Mouse (Mus musculus) hindbrain, postnatal 0 days (tissue): ENCODE measurements around the gene Ubap1l. TPM values are rescaled to one million over a fixed set of nuclear protein-coding genes. Genes with fewer than 3 reads are reported as not detected.

Source experiments
- ATAC-seq: fragments of 200-750 bp; cut with Nextera tagmentation; 2 replicates; pipeline ENCODE4 v1.8.0; 2017; ENCODE audit warnings: mild to moderate bottlenecking, moderate TSS enrichment, moderate library complexity
- DNase-seq: peaks from one replicate; pipeline ENCODE4 v3.0.0-alpha.2; 2015; ENCODE audit warnings: low spot score
- H3K27ac ChIP-seq: fragments of 300-500 bp; sonication (generic); 2 replicates; pipeline ENCODE4 v1.5.1; 2014; ENCODE audit warnings: mild to moderate bottlenecking
- H3K27me3 ChIP-seq: fragments of 300-500 bp; sonication (generic); 2 replicates; pipeline ENCODE4 v1.6.1; 2014; ENCODE audit warnings: low read length, mixed read lengths; ENCODE audit not compliant: insufficient read depth
- H3K36me3 ChIP-seq: fragments of 300-500 bp; sonication (generic); 2 replicates; pipeline ENCODE4 v1.6.1; 2014; ENCODE audit warnings: low read length, mixed read lengths; ENCODE audit not compliant: insufficient read depth
- H3K4me1 ChIP-seq: fragments of 300-500 bp; sonication (generic); 2 replicates; pipeline ENCODE4 v1.6.1; 2014; ENCODE audit warnings: antibody characterized with exemption, low read length, mixed read lengths; ENCODE audit not compliant: insufficient read depth
- H3K4me2 ChIP-seq: fragments of 300-500 bp; sonication (generic); 2 replicates; pipeline ENCODE4 v1.6.1; 2014; ENCODE audit warnings: low read depth, mild to moderate bottlenecking, low read length, moderate library complexity, mixed read lengths
- H3K4me3 ChIP-seq: fragments of 300-500 bp; sonication (generic); 2 replicates; pipeline ENCODE4 v1.5.1; 2014; ENCODE audit warnings: low read length
- H3K9ac ChIP-seq: fragments of 300-500 bp; sonication (generic); replicated peaks from 2 replicates; pipeline ENCODE4 v1.6.1; 2014; ENCODE audit warnings: mild to moderate bottlenecking, low read length, moderate library complexity, mixed read lengths
- H3K9me3 ChIP-seq: fragments of 300-500 bp; sonication (generic); 2 replicates; pipeline ENCODE4 v1.6.1; 2016; ENCODE audit warnings: low read length, mixed read lengths
- CTCF ChIP-seq: IDR thresholded peaks from 2 replicates; pipeline ENCODE4 v1.5.1; 2016; ENCODE audit warnings: antibody characterized with exemption, control low read depth, low read depth
- WGBS: fragments of 180-500 bp; shearing (Covaris S2); extraction: QIAGEN DNeasy Blood & Tissue Kit; methylation state at CpG from one replicate; pipeline ENCODE4 v1.1.7; 2014; 5-methylcytosine and 5-hydroxymethylcytosine counted together
- polyA plus RNA-seq: library from polyadenylated mRNA; unstranded; fragments of >200 nt; fragmentation: Nextera tagmentation; extraction: Ambion mirVana; gene quantifications from 2 replicates; pipeline ENCODE4 v1.2.1, GENCODE M21; 2015
- total RNA-seq: library from RNA; depleted of rRNA; stranded (reverse); fragments of >200 nt; gene quantifications from 2 replicates; pipeline ENCODE4 v1.2.3, GENCODE M21; 2014

Ubap1l gene
- total and polyA plus RNA-seq, 2 experiments from 2014 or later: 2.4 to 8.6 TPM

DNA sequence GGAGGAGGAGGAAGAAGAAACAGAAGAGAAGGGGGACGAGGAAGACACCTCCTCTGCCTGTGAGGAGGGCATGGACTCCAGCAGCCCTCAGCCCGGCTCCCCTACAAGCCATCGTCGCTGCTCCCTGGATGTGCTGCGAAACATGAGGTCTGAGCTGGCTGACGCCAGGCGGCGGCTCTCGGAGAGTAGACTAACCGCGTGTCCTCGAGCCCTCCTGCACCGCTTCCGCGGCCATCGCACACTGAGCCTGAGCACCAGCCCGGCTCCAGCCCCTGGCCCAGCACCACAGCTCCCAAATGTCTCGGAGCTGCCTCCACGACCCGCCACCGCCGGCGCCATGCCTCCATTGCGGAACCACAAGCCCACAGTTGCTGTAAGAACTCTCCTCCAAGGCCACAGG lies 10.9 kb downstream of the Ubap1l start:
- WGBS: 78% methylated on average over 24 of the region's 24 CpGs
- H3K27ac ChIP-seq: no peak overlapping the region
- no peaks in the 10 kb centered on the region for H3K4me1 ChIP-seq
- H3K4me2 ChIP-seq: no peak overlapping the region
- H3K36me3 ChIP-seq: peaks cover 12% of the 10 kb centered on the region; the same call in 1 of the 2 replicates
- no peak for ATAC-seq
- no peak overlapping the region for H3K9ac ChIP-seq
- no peaks in the 10 kb centered on the region for H3K27me3 ChIP-seq
- H3K9me3 ChIP-seq: no peaks in the 10 kb centered on the region
- TF ChIP-seq CTCF: no peak
- no peak for DNase-seq
- no peak overlapping the region for H3K4me3 ChIP-seq

DNA sequence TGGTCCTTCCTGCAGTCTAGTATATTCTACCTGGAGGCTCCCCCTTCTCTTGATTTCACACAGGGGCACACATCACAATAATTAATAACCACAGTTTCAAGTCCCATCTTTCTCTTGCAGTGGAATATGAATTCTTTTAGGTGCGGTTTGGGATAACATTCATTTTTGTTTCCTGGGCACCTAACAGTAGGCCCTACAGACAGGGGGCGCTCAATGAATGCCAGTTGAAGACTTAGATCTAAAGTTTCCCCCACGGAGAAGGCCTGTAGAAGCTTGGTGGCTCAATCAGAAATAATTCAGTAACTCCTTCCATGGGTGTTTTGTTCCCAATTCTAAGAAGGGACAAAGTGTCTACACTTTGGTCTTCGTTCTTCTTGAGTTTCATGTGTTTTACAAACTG lies 11.6 kb downstream of the Ubap1l start:
- H3K27ac ChIP-seq: no peak overlapping the region
- no peak overlapping the region for H3K4me2 ChIP-seq
- H3K36me3 ChIP-seq: peaks cover 12% of the 10 kb centered on the region; the same call in 1 of the 2 replicates
- peak; percentile 35 for DNase-seq
- no peaks in the 10 kb centered on the region for H3K4me1 ChIP-seq
- no peaks in the 10 kb centered on the region for H3K9me3 ChIP-seq
- 77% methylated on average over 4 of the region's 4 CpGs for WGBS
- no peak overlapping the region for H3K4me3 ChIP-seq
- H3K9ac ChIP-seq: no peak overlapping the region
- no peaks in the 10 kb centered on the region for H3K27me3 ChIP-seq
- peak; percentile 52 for TF ChIP-seq CTCF
- ATAC-seq: no peak

DNA sequence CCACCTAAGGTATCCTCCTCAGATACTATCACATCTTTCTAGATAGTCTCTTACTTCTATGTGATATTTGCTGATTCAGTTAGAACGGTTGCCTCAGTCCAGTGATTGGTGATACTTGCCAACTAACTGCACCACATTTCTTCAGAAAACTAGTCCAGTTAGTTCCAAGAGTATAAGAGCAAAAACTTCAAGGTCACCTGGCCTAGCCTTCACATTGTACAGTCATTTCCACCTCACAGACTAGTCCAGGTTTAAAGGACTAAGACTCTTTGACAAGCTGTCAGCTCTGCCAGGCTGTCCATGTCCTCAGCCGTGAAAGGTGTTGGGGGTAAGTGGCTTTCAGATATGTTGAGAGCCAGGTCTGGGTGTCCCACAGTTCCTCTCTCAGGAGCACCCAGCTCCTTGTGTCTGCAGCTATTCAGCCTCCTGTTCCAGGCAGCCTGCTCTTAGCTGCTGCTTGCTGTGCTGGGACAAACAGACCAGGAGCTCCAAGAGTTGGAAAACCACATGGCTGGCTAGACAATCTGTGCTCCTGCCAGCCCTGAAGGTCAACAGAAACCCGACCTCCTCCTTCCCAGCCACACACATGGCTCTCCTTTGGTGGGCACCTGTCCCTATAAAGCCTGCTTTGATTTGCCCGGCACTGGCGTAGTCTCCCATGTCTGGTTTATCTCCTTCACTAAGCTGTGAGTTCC lies 13.8 kb downstream of the Ubap1l start:
- Histone ChIP-seq H3K27ac (no peak overlapping the region), H3K4me2 (no peak overlapping the region), H3K27me3 (no peaks in the 10 kb centered on the region), H3K36me3 (peaks cover 12% of the 10 kb centered on the region; the same call in 1 of the 2 replicates), H3K9me3 (no peaks in the 10 kb centered on the region), H3K9ac (no peak overlapping the region), H3K4me3 (no peak overlapping the region), H3K4me1 (no peaks in the 10 kb centered on the region)
- ATAC-seq (no peak), DNase-seq (no peak)
- WGBS: 88% methylated on average over 5 of the region's 5 CpGs
- no peak for TF ChIP-seq CTCF

DNA sequence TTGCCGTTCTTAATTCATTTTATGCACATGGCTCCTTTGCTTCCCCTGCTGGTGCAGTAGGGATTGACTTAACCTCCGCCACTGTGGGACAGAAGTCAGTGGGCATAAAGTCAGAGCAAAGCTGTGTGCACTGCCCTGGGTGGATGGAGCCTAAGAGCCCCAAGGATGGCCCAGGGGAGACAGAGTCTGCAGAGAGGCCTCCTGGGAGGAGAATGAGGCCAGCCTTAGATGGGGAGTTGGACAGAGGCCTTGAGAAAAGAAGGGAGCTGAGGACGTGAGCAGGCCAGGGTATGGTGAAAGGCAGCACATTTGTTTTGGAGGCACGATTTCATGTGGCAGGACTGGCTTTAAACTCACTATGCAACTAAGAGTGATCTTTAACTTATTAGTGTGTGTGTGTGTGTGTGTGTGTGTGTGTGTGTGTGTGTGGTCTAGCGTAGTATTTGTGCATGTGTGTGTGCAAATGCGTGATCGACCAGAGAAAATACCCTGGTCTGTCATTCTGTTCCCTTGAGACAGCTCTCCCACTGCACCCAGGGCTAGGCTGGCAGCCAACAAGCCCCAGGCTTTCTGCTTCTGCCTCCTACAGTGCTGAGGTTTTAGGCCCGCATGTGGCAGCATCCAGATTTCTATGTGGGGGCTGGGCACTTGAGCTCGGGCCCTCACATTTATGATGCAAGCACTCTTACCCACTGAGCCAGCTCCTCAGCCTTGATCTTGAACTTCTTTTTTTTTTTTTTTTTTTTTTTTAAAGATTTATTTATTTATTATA lies 14.5 kb downstream of the Ubap1l start:
- H3K27ac ChIP-seq: no peak overlapping the region
- no peak overlapping the region for H3K9ac ChIP-seq
- H3K4me3 ChIP-seq: no peak overlapping the region
- no peaks in the 10 kb centered on the region for H3K27me3 ChIP-seq
- no peak for ATAC-seq
- 68% methylated on average over 9 of the region's 9 CpGs for WGBS
- H3K4me2 ChIP-seq: no peak overlapping the region
- H3K4me1 ChIP-seq: no peaks in the 10 kb centered on the region
- no peaks in the 10 kb centered on the region for H3K9me3 ChIP-seq
- DNase-seq: no peak
- no peak for TF ChIP-seq CTCF
- H3K36me3 ChIP-seq: peaks cover 12% of the 10 kb centered on the region; the same call in 1 of the 2 replicates

DNA sequence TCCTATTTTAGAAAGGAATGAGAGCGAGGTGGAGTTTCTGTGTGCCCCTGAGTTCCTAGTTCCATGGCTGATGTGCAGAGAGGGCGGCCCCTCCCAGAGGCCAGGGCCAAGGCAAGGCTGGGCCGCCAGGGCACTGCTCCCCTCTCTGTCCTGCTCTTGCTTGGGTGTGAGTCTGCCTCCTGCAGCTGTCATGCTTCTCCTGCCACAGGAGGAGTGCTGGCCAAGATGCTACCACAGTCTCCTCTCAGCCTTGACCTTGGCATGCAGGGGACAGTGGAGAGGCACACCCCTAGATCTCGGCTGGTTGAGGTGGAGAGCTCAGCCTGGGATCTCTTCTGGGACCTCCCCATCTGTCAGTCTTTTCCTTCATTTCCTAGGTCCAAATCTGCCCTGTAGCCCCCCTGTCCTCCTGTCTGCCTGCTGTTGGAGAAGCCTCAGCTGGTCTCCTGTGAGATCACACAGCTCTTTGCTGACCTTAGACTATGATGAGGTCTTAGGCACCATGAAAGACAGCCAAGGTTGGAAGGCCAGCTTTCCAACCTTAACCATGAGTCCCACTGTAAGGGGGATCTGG lies 20.3 kb downstream of the Ubap1l start:
- ATAC-seq: no peak
- no peaks in the 10 kb centered on the region for H3K27me3 ChIP-seq
- H3K9ac ChIP-seq: no peak overlapping the region
- no peak overlapping the region for H3K27ac ChIP-seq
- no peaks in the 10 kb centered on the region for H3K4me1 ChIP-seq
- H3K4me3 ChIP-seq: no peak overlapping the region
- TF ChIP-seq CTCF: no peak
- 73% methylated on average over 4 of the region's 4 CpGs for WGBS
- H3K4me2 ChIP-seq: no peak overlapping the region
- no peaks in the 10 kb centered on the region; the same call in 1 of the 2 replicates for H3K36me3 ChIP-seq
- H3K9me3 ChIP-seq: no peaks in the 10 kb centered on the region
- DNase-seq: no peak

DNA sequence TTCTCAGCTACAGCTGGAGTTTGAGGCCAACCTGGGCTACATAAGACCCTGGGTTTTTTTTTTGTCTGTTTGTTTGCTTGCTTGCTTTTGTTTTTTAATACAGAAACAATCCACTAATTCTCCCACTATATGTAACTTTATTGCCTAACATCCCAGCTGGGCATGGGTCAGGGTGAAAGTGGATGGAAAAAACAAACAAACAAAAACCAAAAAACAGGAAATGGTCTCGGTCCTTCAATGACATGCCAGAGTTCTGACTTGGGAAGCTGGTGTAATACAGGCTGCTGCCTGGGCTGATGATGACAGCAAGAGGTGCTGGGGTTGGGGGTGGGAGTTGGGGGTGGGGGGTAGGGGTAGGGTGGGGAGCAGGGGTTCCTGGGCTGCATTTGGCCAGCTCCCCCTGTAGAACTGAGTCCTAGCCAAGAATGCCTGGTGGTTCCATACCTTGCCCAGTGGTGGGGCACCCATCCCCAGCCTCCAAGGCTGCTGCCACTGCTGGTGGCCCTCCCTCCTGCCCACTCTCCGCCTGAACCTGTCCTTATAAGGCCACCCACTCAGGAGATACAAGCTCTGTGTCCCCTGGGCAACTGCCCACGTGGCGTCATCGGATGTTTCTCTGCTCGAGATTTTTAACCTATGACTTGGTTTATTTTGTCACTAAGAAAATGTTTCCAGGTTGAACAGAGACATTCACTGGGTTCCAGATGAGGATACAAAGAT lies 21.4 kb downstream of the Ubap1l start:
- no peak overlapping the region for H3K4me2 ChIP-seq
- WGBS: 68% methylated on average over 6 of the region's 6 CpGs
- H3K4me3 ChIP-seq: no peak overlapping the region
- H3K4me1 ChIP-seq: no peaks in the 10 kb centered on the region
- DNase-seq: no peak
- no peak for ATAC-seq
- H3K9ac ChIP-seq: no peak overlapping the region
- no peaks in the 10 kb centered on the region for H3K9me3 ChIP-seq
- no peaks in the 10 kb centered on the region; the same call in 1 of the 2 replicates for H3K36me3 ChIP-seq
- no peak for TF ChIP-seq CTCF
- H3K27ac ChIP-seq: no peak overlapping the region
- no peaks in the 10 kb centered on the region for H3K27me3 ChIP-seq
